9 mouse cellular contexts compared by ENCODE assay signal in genomic region chr5:113844721-113845120, GRCm38 (mm10). TPM values are rescaled to one million over a fixed set of nuclear protein-coding genes. Genes with fewer than 3 reads are reported as not detected.
DNase-seq lines count a peak whose midpoint lies in the region; ATAC-seq and TF ChIP-seq lines count a peak whose summit lies in the region.
"Had no signal": no experiment of that assay in that cellular context is flagged by ENCODE, and none has a peak within 500 bp of the region (broad histone marks: within the 10 kb centered on the region; RNA-seq: fewer than 3 reads in every experiment).

No protein-coding gene starts in this region.

- no peaks in the 10 kb centered on the region for H3K27me3 ChIP-seq in embryonic facial prominence, embryonic 11.5 days (ENCODE audit: control insufficient read depth, insufficient read depth, low read length)
- H3K27me3 ChIP-seq in hindbrain, embryonic 14.5 days (ENCODE audit: control insufficient read depth, insufficient read depth, low read length) = no peaks in the 10 kb centered on the region
- no peaks in the 10 kb centered on the region for H3K27me3 ChIP-seq in limb, embryonic 10.5 days (ENCODE audit: low read depth, poor library complexity, severe bottlenecking)

- no peak overlapping the region for H3K4me3 ChIP-seq in gastrocnemius, adult 2 months
- no peak overlapping the region for H3K4me3 ChIP-seq in embryonic facial prominence, embryonic 11.5 days (ENCODE audit: low read depth, low read length)
- H3K4me3 ChIP-seq in hindbrain, embryonic 14.5 days (replicated peaks; ENCODE audit: low read length) = no peak overlapping the region
- H3K4me3 ChIP-seq in limb, embryonic 10.5 days = no peak overlapping the region

- no peak for ATAC-seq in embryonic facial prominence, embryonic 11.5 days (replicated peaks; ENCODE audit: insufficient number of reproducible peaks, low FRiP score, low TSS enrichment, low read depth)
- ATAC-seq in hindbrain, embryonic 14.5 days (ENCODE audit: low FRiP score) = no peak

- 72% methylated on average over 7 of the region's 7 CpGs for WGBS in embryonic facial prominence, embryonic 11.5 days
- 66% methylated on average over 7 of the region's 7 CpGs for WGBS in hindbrain, embryonic 14.5 days
- WGBS in limb, embryonic 10.5 days = 70% methylated on average over 7 of the region's 7 CpGs

- H3K9ac ChIP-seq in embryonic facial prominence, embryonic 11.5 days (replicated peaks; ENCODE audit: low read length) = no peak overlapping the region
- no peak overlapping the region for H3K9ac ChIP-seq in hindbrain, embryonic 14.5 days

- H3K4me2 ChIP-seq in embryonic facial prominence, embryonic 11.5 days (ENCODE audit: low read depth, low read length) = no peak overlapping the region
- H3K4me2 ChIP-seq in hindbrain, embryonic 14.5 days (replicated peaks) = no peak overlapping the region

- peaks cover 8% of the 10 kb centered on the region for H3K36me3 ChIP-seq in embryonic facial prominence, embryonic 11.5 days (replicated peaks; ENCODE audit: control insufficient read depth, insufficient read depth, low read depth, low read length)
- peaks cover 79% of the 10 kb centered on the region for H3K36me3 ChIP-seq in hindbrain, embryonic 14.5 days (replicated peaks; ENCODE audit: control insufficient read depth, insufficient read depth)
- peaks cover 86% of the 10 kb centered on the region for H3K36me3 ChIP-seq in limb, embryonic 10.5 days

- H3K4me1 ChIP-seq in embryonic facial prominence, embryonic 11.5 days (ENCODE audit: control insufficient read depth, insufficient read depth, low read length) = no peaks in the 10 kb centered on the region
- no peaks in the 10 kb centered on the region for H3K4me1 ChIP-seq in hindbrain, embryonic 14.5 days (replicated peaks; ENCODE audit: control insufficient read depth, insufficient read depth, low read length)
- peaks cover 4% of the 10 kb centered on the region; the same call in 1 of the 2 replicates for H3K4me1 ChIP-seq in limb, embryonic 10.5 days

- TF ChIP-seq CTCF in gastrocnemius, adult 2 months (IDR thresholded peaks at IDR 0.05) = peak; percentile 73

- intact Hi-C loops in gastrocnemius, adult 2 months (cut with DNase I) = no loop called here
- intact Hi-C loops in gastrocnemius, postnatal 36 days (cut with DNase I) = no loop called here

- no peak overlapping the region for H3K27ac ChIP-seq in gastrocnemius, adult 2 months
- H3K27ac ChIP-seq in embryonic facial prominence, embryonic 11.5 days (replicated peaks; ENCODE audit: low read depth, low read length) = no peak overlapping the region
- H3K27ac ChIP-seq in hindbrain, embryonic 14.5 days = no peak overlapping the region
- no peak overlapping the region for H3K27ac ChIP-seq in limb, embryonic 10.5 days
- H3K27ac ChIP-seq: macrophage had no signal

- peak; percentile 64 for DNase-seq in gastrocnemius, adult 2 months
- DNase-seq in gastrocnemius, postnatal 36 days = no peak
- peak; percentile 79 for DNase-seq in NIH3T3 (ENCODE audit: low read depth)
- DNase-seq in embryonic facial prominence, embryonic 11.5 days (ENCODE audit: low spot score) = peak; percentile 68
- peak; percentile 42 for DNase-seq in hindbrain, embryonic 14.5 days (ENCODE audit: low spot score)
- peak; percentile 64 for DNase-seq in limb, embryonic 10.5 days (ENCODE audit: low spot score)
- peak; percentile 94 for DNase-seq in naive thymus-derived CD4-positive, alpha-beta T cell, adult 2 months (ENCODE audit: low read depth)
- peak; percentile 73 to 78 for DNase-seq in thymus, adult 18-20 months

- H3K9me3 ChIP-seq in embryonic facial prominence, embryonic 11.5 days (replicated peaks; ENCODE audit: control insufficient read depth, low read length) = no peaks in the 10 kb centered on the region
- H3K9me3 ChIP-seq in hindbrain, embryonic 14.5 days (ENCODE audit: control insufficient read depth, low read length) = no peaks in the 10 kb centered on the region
- H3K9me3 ChIP-seq in limb, embryonic 10.5 days (replicated peaks) = no peaks in the 10 kb centered on the region

RNA-seq across cellular contexts. Expression of gene Selplg, which starts 12.3 kb away (rescaled TPM):
- total RNA-seq in gastrocnemius, adult 2 months (2021) = 1 to 10 TPM in 1 of 2 experiments, under 1 TPM in 1; 0.89 to 1.3 TPM
- 1 to 10 TPM; 1.0 to 1.2 TPM for total RNA-seq in gastrocnemius, postnatal 36 days (2021)
- polyA plus RNA-seq in embryonic facial prominence, embryonic 11.5 days (2014; fragmentation: Nextera tagmentation; extraction: Ambion mirVana) = 1.2 and 2.0 TPM in 2 replicates
- 1.6 and 2.4 TPM in 2 replicates for polyA plus RNA-seq in hindbrain, embryonic 14.5 days (2014; fragmentation: Nextera tagmentation; extraction: Ambion mirVana)
- polyA plus RNA-seq in limb, embryonic 10.5 days (2016; fragmentation: Nextera tagmentation; extraction: Ambion mirVana) = 0.60 and 0.80 TPM in 2 replicates

RNA-seq across cellular contexts. Expression of gene Tmem119, which starts 44.4 kb away (rescaled TPM):
- 1 to 10 TPM in 1 of 2 experiments, under 1 TPM in 1; 0.46 to 2.4 TPM for total RNA-seq in gastrocnemius, adult 2 months (2021)
- 1 to 10 TPM; 2.2 to 2.7 TPM for total RNA-seq in gastrocnemius, postnatal 36 days (2021)
- polyA plus RNA-seq in embryonic facial prominence, embryonic 11.5 days (2014; fragmentation: Nextera tagmentation; extraction: Ambion mirVana) = 50.8 and 54.2 TPM in 2 replicates
- 4.8 and 5.0 TPM in 2 replicates for polyA plus RNA-seq in hindbrain, embryonic 14.5 days (2014; fragmentation: Nextera tagmentation; extraction: Ambion mirVana)
- 159 and 218 TPM in 2 replicates for polyA plus RNA-seq in limb, embryonic 10.5 days (2016; fragmentation: Nextera tagmentation; extraction: Ambion mirVana)
- polyA plus RNA-seq: macrophage had no signal

Comparison
In these comparisons a context has a peak if more than half of its experiments do, and no peak if none do; other contexts are left out.
1. DNase-seq: peak in gastrocnemius, adult 2 months (single experiment), NIH3T3 (single experiment), embryonic facial prominence, embryonic 11.5 days (single experiment), hindbrain, embryonic 14.5 days (single experiment), limb, embryonic 10.5 days (single experiment), naive thymus-derived CD4-positive, alpha-beta T cell, adult 2 months (single experiment) and thymus, adult 18-20 months (2 of 2); none in gastrocnemius, postnatal 36 days (0 of 2).